Mouse (Mus musculus): ENCODE results near the gene Tmem196.

DNA sequence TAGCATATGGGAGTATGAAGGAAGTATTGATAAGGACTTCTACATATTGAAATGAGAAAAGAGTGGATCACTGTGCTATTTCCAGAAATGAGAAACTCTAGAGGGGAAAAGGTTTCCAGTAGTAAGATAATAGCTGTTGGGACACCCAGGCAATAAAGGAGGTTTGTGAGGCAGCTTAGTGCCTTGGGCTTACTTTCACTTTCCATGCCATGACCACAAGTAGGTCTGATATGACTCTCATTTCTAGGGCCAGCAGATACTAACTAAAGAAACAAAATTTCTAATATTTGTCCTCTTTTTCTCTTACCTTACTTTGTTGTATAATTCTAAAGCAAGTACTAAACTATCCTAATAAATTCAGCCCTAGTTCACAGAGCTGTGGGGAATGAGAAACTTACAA, 19.8 kb downstream of the Tmem196 start:
- TF ChIP-seq POLR2A (IDR thresholded peaks at IDR 0.05; ENCODE audit: borderline replicate concordance, insufficient read depth, low read length) = no peak
- no peak for TF ChIP-seq CTCF (IDR thresholded peaks at IDR 0.05; ENCODE audit: borderline replicate concordance, insufficient read depth, low read depth, low read length)

Measured in cerebellum, adult 2 months (tissue).